14 mouse cellular contexts compared by ENCODE assay signal in genomic region chr13:38025874-38026273, GRCm38 (mm10). TPM values are rescaled to one million over a fixed set of nuclear protein-coding genes. Genes with fewer than 3 reads are reported as not detected.
A peak's percentile ranks its signal among the peaks of the same experiment; 100 is the strongest.
DNase-seq lines count a peak whose midpoint lies in the region; ATAC-seq and TF ChIP-seq lines count a peak whose summit lies in the region.
"Had no signal": no experiment of that assay in that cellular context is flagged by ENCODE, and none has a peak within 500 bp of the region (broad histone marks: within the 10 kb centered on the region; RNA-seq: fewer than 3 reads in every experiment).

No protein-coding gene starts in this region.

- H3K4me2 ChIP-seq in hindbrain, postnatal 0 days (ENCODE audit: low read depth, low read length): no peak overlapping the region
- H3K4me2 ChIP-seq in hindbrain, embryonic 14.5 days (replicated peaks): no peak overlapping the region
- H3K4me2 ChIP-seq in stomach, postnatal 0 days (replicated peaks; ENCODE audit: low read depth): no peak overlapping the region
- H3K4me2 ChIP-seq: heart, embryonic 13.5 days; hindbrain, embryonic 15.5 days; limb, embryonic 13.5 days had no signal

- WGBS in hindbrain, postnatal 0 days: 43% methylated on average over 4 of the region's 4 CpGs
- 41% methylated on average over 4 of the region's 4 CpGs for WGBS in hindbrain, embryonic 14.5 days
- 81% methylated on average over 4 of the region's 4 CpGs for WGBS in spleen, adult 2 months
- 45% methylated on average over 4 of the region's 4 CpGs for WGBS in stomach, postnatal 0 days
- 35% methylated on average over 4 of the region's 4 CpGs for WGBS in forebrain, embryonic 10.5 days

- no peaks in the 10 kb centered on the region for H3K9me3 ChIP-seq in hindbrain, postnatal 0 days (ENCODE audit: low read length)
- H3K9me3 ChIP-seq in hindbrain, embryonic 14.5 days (ENCODE audit: control insufficient read depth, low read length): no peaks in the 10 kb centered on the region
- no peaks in the 10 kb centered on the region for H3K9me3 ChIP-seq in stomach, postnatal 0 days (ENCODE audit: control insufficient read depth, low read length)
- no peaks in the 10 kb centered on the region for H3K9me3 ChIP-seq in forebrain, embryonic 10.5 days
- H3K9me3 ChIP-seq: G1E; hindbrain, embryonic 15.5 days; limb, embryonic 13.5 days; midbrain, embryonic 10.5 days had no signal

- no peaks in the 10 kb centered on the region; the same call in 1 of the 2 replicates for H3K36me3 ChIP-seq in hindbrain, postnatal 0 days (ENCODE audit: insufficient read depth, low read length)
- no peaks in the 10 kb centered on the region for H3K36me3 ChIP-seq in hindbrain, embryonic 14.5 days (replicated peaks; ENCODE audit: control insufficient read depth, insufficient read depth)
- H3K36me3 ChIP-seq in spleen, adult 2 months (ENCODE audit: control insufficient read depth, insufficient read depth, low read length): no peaks in the 10 kb centered on the region
- H3K36me3 ChIP-seq in stomach, postnatal 0 days (ENCODE audit: control insufficient read depth, insufficient read depth, low read length): no peaks in the 10 kb centered on the region
- no peaks in the 10 kb centered on the region for H3K36me3 ChIP-seq in forebrain, embryonic 10.5 days (replicated peaks)
- H3K36me3 ChIP-seq: heart, embryonic 13.5 days; hindbrain, embryonic 15.5 days; limb, embryonic 13.5 days; midbrain, embryonic 10.5 days had no signal

- H3K4me3 ChIP-seq in hindbrain, postnatal 0 days (ENCODE audit: low read length): no peak overlapping the region
- no peak overlapping the region for H3K4me3 ChIP-seq in hindbrain, embryonic 14.5 days (replicated peaks; ENCODE audit: low read length)
- no peak overlapping the region for H3K4me3 ChIP-seq in spleen, adult 2 months (ENCODE audit: extremely low read depth, insufficient read depth, insufficient read length)
- no peak overlapping the region for H3K4me3 ChIP-seq in bone marrow macrophage, adult 2 months (ENCODE audit: insufficient read depth, low read length)
- H3K4me3 ChIP-seq in stomach, postnatal 0 days (ENCODE audit: low read depth, low read length): no peak overlapping the region
- H3K4me3 ChIP-seq in forebrain, embryonic 10.5 days: no peak overlapping the region
- H3K4me3 ChIP-seq: heart, embryonic 13.5 days; hindbrain, embryonic 15.5 days; limb, embryonic 13.5 days; midbrain, embryonic 10.5 days had no signal

- TF ChIP-seq CTCF in hindbrain, postnatal 0 days (IDR thresholded peaks at IDR 0.05; ENCODE audit: low read depth): 0 out of 2 replicates have a peak, but pooled peaks have one; percentile 3
- 0 out of 2 replicates have a peak, but pooled peaks have one; percentile 8 for TF ChIP-seq CTCF in spleen, adult 2 months (IDR thresholded peaks at IDR 0.05; ENCODE audit: extremely low read depth, insufficient read depth, insufficient read length, insufficient replicate concordance)
- TF ChIP-seq CTCF in bone marrow macrophage, adult 2 months (IDR thresholded peaks at IDR 0.05; ENCODE audit: low read depth, low read length): peak; percentile 13; the same call in 1 of the 2 replicates
- peak; percentile 42 for TF ChIP-seq CTCF in stomach, postnatal 0 days (IDR thresholded peaks at IDR 0.05; ENCODE audit: low read depth)

- no peaks in the 10 kb centered on the region for H3K4me1 ChIP-seq in hindbrain, postnatal 0 days (ENCODE audit: insufficient read depth, low read length)
- no peaks in the 10 kb centered on the region for H3K4me1 ChIP-seq in hindbrain, embryonic 14.5 days (replicated peaks; ENCODE audit: control insufficient read depth, insufficient read depth, low read length)
- H3K4me1 ChIP-seq in spleen, adult 2 months (ENCODE audit: control insufficient read depth, insufficient read depth, insufficient read length): peaks cover 9% of the 10 kb centered on the region
- H3K4me1 ChIP-seq in bone marrow macrophage, adult 2 months (ENCODE audit: control insufficient read depth, insufficient read depth, low read length): peaks cover 7% of the 10 kb centered on the region
- no peaks in the 10 kb centered on the region for H3K4me1 ChIP-seq in stomach, postnatal 0 days (replicated peaks; ENCODE audit: control insufficient read depth, insufficient read depth)
- no peaks in the 10 kb centered on the region for H3K4me1 ChIP-seq in forebrain, embryonic 10.5 days
- H3K4me1 ChIP-seq: hindbrain, embryonic 15.5 days; limb, embryonic 13.5 days; midbrain, embryonic 10.5 days had no signal

- TF ChIP-seq EP300 in stomach, postnatal 0 days (optimal IDR thresholded peaks at IDR 0.05): no peak

- no peaks in the 10 kb centered on the region for H3K27me3 ChIP-seq in hindbrain, postnatal 0 days (ENCODE audit: insufficient read depth, low read length)
- H3K27me3 ChIP-seq in hindbrain, embryonic 14.5 days (ENCODE audit: control insufficient read depth, insufficient read depth, low read length): no peaks in the 10 kb centered on the region
- H3K27me3 ChIP-seq in spleen, adult 2 months (ENCODE audit: control insufficient read depth, insufficient read depth, low read length): no peaks in the 10 kb centered on the region
- no peaks in the 10 kb centered on the region for H3K27me3 ChIP-seq in stomach, postnatal 0 days (ENCODE audit: control insufficient read depth, insufficient read depth, low read length)
- no peaks in the 10 kb centered on the region for H3K27me3 ChIP-seq in forebrain, embryonic 10.5 days (ENCODE audit: poor library complexity, severe bottlenecking)
- H3K27me3 ChIP-seq: heart, embryonic 13.5 days; hindbrain, embryonic 15.5 days; limb, embryonic 13.5 days had no signal

- TF ChIP-seq POLR2A in spleen, adult 2 months (IDR thresholded peaks at IDR 0.05; ENCODE audit: low read depth, low read length): no peak
- no peak for TF ChIP-seq POLR2A in bone marrow macrophage, adult 2 months (IDR thresholded peaks at IDR 0.05; ENCODE audit: borderline replicate concordance, low read depth, low read length)

- no peak for DNase-seq in hindbrain, postnatal 0 days (ENCODE audit: low spot score)
- no peak for DNase-seq in hindbrain, embryonic 14.5 days (ENCODE audit: low spot score)
- peak in 1 of 2 experiments; percentile 9 for DNase-seq in spleen, adult 2 months (ENCODE audit: low read depth in 1 of 2, low spot score in 2 of 2)
- DNase-seq in spleen, adult 18-20 months: no peak
- no peak for DNase-seq in stomach, postnatal 0 days (ENCODE audit: low spot score)
- no peak for DNase-seq in layer of hippocampus, postnatal 14 days (ENCODE audit: low spot score in 2 of 2)
- DNase-seq in forebrain, embryonic 10.5 days (ENCODE audit: extremely low spot score, low spot score): no peak

- ATAC-seq in hindbrain, postnatal 0 days: no peak
- no peak for ATAC-seq in hindbrain, embryonic 14.5 days (ENCODE audit: low FRiP score)
- no peak for ATAC-seq in stomach, postnatal 0 days (ENCODE audit: low FRiP score, low TSS enrichment)
- ATAC-seq: forebrain, embryonic 16.5 days had no signal

- no peak overlapping the region for H3K27ac ChIP-seq in hindbrain, postnatal 0 days
- H3K27ac ChIP-seq in hindbrain, embryonic 14.5 days: no peak overlapping the region
- no peak overlapping the region for H3K27ac ChIP-seq in spleen, adult 2 months (ENCODE audit: insufficient read depth, low read length)
- H3K27ac ChIP-seq in bone marrow macrophage, adult 2 months (ENCODE audit: insufficient read depth, low read depth, low read length): no peak overlapping the region
- H3K27ac ChIP-seq in stomach, postnatal 0 days (replicated peaks): no peak overlapping the region
- no peak overlapping the region for H3K27ac ChIP-seq in forebrain, embryonic 10.5 days
- H3K27ac ChIP-seq: heart, embryonic 13.5 days; hindbrain, embryonic 15.5 days; limb, embryonic 13.5 days; midbrain, embryonic 10.5 days had no signal

- H3K9ac ChIP-seq in hindbrain, postnatal 0 days (replicated peaks; ENCODE audit: low read length): no peak overlapping the region
- no peak overlapping the region for H3K9ac ChIP-seq in hindbrain, embryonic 14.5 days
- no peak overlapping the region for H3K9ac ChIP-seq in stomach, postnatal 0 days (ENCODE audit: low read length)
- H3K9ac ChIP-seq: heart, embryonic 13.5 days; hindbrain, embryonic 15.5 days; limb, embryonic 13.5 days had no signal

RNA-seq across cellular contexts. Expression of gene Riok1, which starts 10.9 kb away (rescaled TPM):
- 27.9 and 31.1 TPM in 2 replicates for total RNA-seq in hindbrain, postnatal 0 days (2014; rRNA removed)
- polyA plus RNA-seq in hindbrain, postnatal 0 days (2015; fragmentation: Nextera tagmentation; extraction: Ambion mirVana): 44.0 and 44.7 TPM in 2 replicates
- 40.1 and 44.0 TPM in 2 replicates for polyA plus RNA-seq in hindbrain, embryonic 14.5 days (2014; fragmentation: Nextera tagmentation; extraction: Ambion mirVana)
- 13.0 and 17.1 TPM in 2 replicates for polyA plus RNA-seq in spleen, adult 2 months (2012; rRNA removed)
- polyA plus RNA-seq in bone marrow macrophage, adult 2 months (2012; ENCODE audit: insufficient read depth, insufficient read length, missing spikeins): 27.1 and 29.6 TPM in 2 replicates
- polyA plus RNA-seq in stomach, postnatal 0 days (2015; fragmentation: Nextera tagmentation; extraction: Ambion mirVana): 22.9 and 24.3 TPM in 2 replicates
- total RNA-seq in layer of hippocampus, postnatal 14 days (2021): 10 to 100 TPM; 21.0 to 29.2 TPM
- 50.4 and 55.9 TPM in 2 replicates for polyA plus RNA-seq in forebrain, embryonic 10.5 days (2016; fragmentation: Nextera tagmentation; extraction: Ambion mirVana)

RNA-seq across cellular contexts. Expression of gene Cage1, which starts 11.0 kb away (rescaled TPM):
- 2.0 and 3.5 TPM in 2 replicates for total RNA-seq in hindbrain, postnatal 0 days (2014; rRNA removed)
- 3.3 and 3.4 TPM in 2 replicates for polyA plus RNA-seq in hindbrain, postnatal 0 days (2015; fragmentation: Nextera tagmentation; extraction: Ambion mirVana)
- 2.4 and 3.4 TPM in 2 replicates for polyA plus RNA-seq in hindbrain, embryonic 14.5 days (2014; fragmentation: Nextera tagmentation; extraction: Ambion mirVana)
- polyA plus RNA-seq in spleen, adult 2 months (2012; rRNA removed): 0.06 and 0.08 TPM in 2 replicates
- 0.44 and 0.51 TPM in 2 replicates for polyA plus RNA-seq in bone marrow macrophage, adult 2 months (2012; ENCODE audit: insufficient read depth, insufficient read length, missing spikeins)
- 0.86 and 1.2 TPM in 2 replicates for polyA plus RNA-seq in stomach, postnatal 0 days (2015; fragmentation: Nextera tagmentation; extraction: Ambion mirVana)
- total RNA-seq in layer of hippocampus, postnatal 14 days (2021): 1 to 10 TPM; 3.1 to 3.2 TPM
- 0.65 and 1.1 TPM in 2 replicates for polyA plus RNA-seq in forebrain, embryonic 10.5 days (2016; fragmentation: Nextera tagmentation; extraction: Ambion mirVana)

RNA-seq across cellular contexts. Expression of gene Ssr1, which starts 31.9 kb away (rescaled TPM):
- total RNA-seq in hindbrain, postnatal 0 days (2014; rRNA removed): 23.3 and 32.6 TPM in 2 replicates
- 76.3 and 80.0 TPM in 2 replicates for polyA plus RNA-seq in hindbrain, postnatal 0 days (2015; fragmentation: Nextera tagmentation; extraction: Ambion mirVana)
- polyA plus RNA-seq in hindbrain, embryonic 14.5 days (2014; fragmentation: Nextera tagmentation; extraction: Ambion mirVana): 67.8 and 74.8 TPM in 2 replicates
- 3.9 and 4.1 TPM in 2 replicates for polyA plus RNA-seq in spleen, adult 2 months (2012; rRNA removed)
- 74.3 and 89.8 TPM in 2 replicates for polyA plus RNA-seq in bone marrow macrophage, adult 2 months (2012; ENCODE audit: insufficient read depth, insufficient read length, missing spikeins)
- 76.8 and 85.8 TPM in 2 replicates for polyA plus RNA-seq in stomach, postnatal 0 days (2015; fragmentation: Nextera tagmentation; extraction: Ambion mirVana)
- 10 to 100 TPM; 81.9 to 82.1 TPM for total RNA-seq in layer of hippocampus, postnatal 14 days (2021)
- polyA plus RNA-seq in forebrain, embryonic 10.5 days (2016; fragmentation: Nextera tagmentation; extraction: Ambion mirVana): 117 and 126 TPM in 2 replicates

Comparison
In these comparisons a context has a peak if more than half of its experiments do, and no peak if none do; other contexts are left out.
1. RNA of gene Ssr1, which starts 31.9 kb away (polyA plus RNA-seq): 117 to 126 TPM in forebrain, embryonic 10.5 days, 74.3 to 89.8 TPM in bone marrow macrophage, adult 2 months, 76.8 to 85.8 TPM in stomach, postnatal 0 days, 76.3 to 80.0 TPM in hindbrain, postnatal 0 days and 67.8 to 74.8 TPM in hindbrain, embryonic 14.5 days; 3.9 to 4.1 TPM in spleen, adult 2 months; every median in the first group is over 10 times any median in the second.
2. Peak in every context shown above with its lines, with median percentiles within 50 percentile points of each other: CTCF ChIP-seq.